Mouse (Mus musculus): Measurements from ENCODE around the gene Gm28051. TPM values are rescaled to one million over a fixed set of nuclear protein-coding genes. Genes with fewer than 3 reads are reported as not detected.

Gene Gm28051
- total RNA-seq (2023): 1 to 10 TPM in 1 of 2 experiments, not detected in 1; 3.6 TPM

GRCm38 (mm10) chr12:102757689-102758402 lies at the start of gene Gm28051, which contains the start of the genes Gon7 and Ubr7:
TSS of gene Gm28051 (minus strand) at chr12:102757765.
TSS of gene Gon7 (minus strand) at chr12:102757803.
TSS of gene Ubr7 (plus strand) at chr12:102757967.

DNA sequence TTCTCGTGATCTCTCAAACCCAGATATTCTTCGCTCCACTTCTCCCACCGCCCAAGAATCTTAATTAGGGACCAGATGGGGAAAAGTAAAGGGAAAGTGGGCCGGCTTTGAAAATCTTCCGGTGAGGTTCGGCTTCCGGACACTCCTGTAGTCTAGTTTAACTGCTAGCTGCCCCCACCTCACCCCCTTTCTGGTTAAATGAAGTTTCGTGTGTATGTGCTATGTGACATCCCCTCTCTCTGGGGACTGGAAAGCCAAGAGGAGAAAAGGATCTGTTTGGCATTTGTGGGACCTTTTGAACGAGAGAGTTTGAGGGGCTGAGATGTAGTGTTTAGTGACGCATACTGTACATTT lies 815 bp upstream of the Gm28051 start, which contains the start of gene Gm20604:
Gm20604 (minus strand) TSS at position 270 of the 354 bp plus-strand sequence.

DNA sequence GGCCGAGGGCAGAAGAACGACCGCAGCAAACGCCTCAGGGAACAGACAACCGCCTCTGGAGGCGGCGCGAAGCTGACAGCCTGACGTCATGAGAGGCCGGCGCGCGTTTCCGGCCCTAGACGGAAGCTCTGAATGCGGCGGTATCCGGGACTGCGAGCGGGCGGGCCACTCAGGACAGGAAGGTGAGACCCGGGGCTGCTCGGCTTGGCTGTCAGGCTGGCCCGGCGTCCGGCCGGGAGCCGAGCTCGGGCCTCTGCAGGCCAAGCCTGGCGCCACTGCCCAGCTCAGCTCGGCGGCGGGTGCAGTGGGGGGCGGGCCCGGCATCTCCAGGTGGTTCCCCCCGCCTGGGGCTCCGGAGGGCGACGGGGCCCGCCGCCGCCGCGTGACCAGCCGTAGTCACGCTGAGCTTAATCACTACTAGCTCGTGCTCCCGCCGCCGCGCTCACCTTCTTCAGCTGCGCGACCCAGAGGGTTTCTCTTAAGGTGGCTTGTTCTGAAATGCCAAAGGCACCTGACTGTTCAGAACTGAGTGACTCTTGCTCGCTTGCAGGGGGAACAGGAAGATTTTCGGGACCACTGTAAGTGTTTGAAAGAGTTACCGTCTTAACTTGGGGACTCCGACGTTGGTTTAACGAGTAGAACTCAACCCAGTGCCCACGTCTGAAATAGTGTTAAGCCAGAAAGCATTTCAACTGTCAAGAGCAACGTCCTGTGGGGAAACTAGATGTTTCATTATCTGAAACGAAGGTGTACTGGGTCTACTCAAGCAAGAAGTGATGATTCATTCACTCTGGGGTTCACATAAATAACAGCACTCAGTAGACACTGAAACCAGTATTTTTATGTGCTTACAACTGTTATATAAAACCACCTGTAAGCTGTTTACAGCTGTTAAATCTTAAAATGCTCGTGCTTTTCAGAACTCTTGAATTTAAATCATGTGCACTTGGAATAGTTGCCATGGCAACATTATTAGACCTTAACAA lies 13.7 kb downstream of the Gm28051 start, which contains the start of the genes Moap1 and Tmem251:
Moap1 (minus strand) TSS at position 73 of the 986 bp plus-strand sequence.
Tmem251 (plus strand) TSS at position 174 of the 986 bp plus-strand sequence.

GRCm38 (mm10) chr12:102704457-102705198 lies 52.9 kb downstream of the Gm28051 start, which contains the start of gene Itpk1:
TSS of gene Itpk1 (minus strand) at chr12:102704930.

Other genes starting within 250 kb of the Gm28051 start
- not detected for gene Chga, start 202.8 kb downstream of the Gm28051 start, total RNA-seq (2023)
- gene Itpk1, start 52.8 kb downstream of the Gm28051 start, total RNA-seq (2023): 10 to 100 TPM; 73.8 to 80.6 TPM
- gene Moap1, start 14.1 kb downstream of the Gm28051 start, total RNA-seq (2023): 1 to 10 TPM; 5.8 to 6.1 TPM
- gene Tmem251, start 14.0 kb downstream of the Gm28051 start, total RNA-seq (2023): 10 to 100 TPM; 10.5 to 10.9 TPM
- 10 to 100 TPM; 20.8 to 23.1 TPM for gene Gon7, start within 50 bp of the Gm28051 start, total RNA-seq (2023)
- gene Ubr7, start 202 bp upstream of the Gm28051 start, total RNA-seq (2023): 10 to 100 TPM; 21.2 to 21.8 TPM
- 1 to 10 TPM; 3.9 to 4.7 TPM for gene Gm20604, start 907 bp upstream of the Gm28051 start, total RNA-seq (2023)
- gene Btbd7, start 120.7 kb upstream of the Gm28051 start, total RNA-seq (2023): 10 to 100 TPM; 55.0 to 64.7 TPM
- gene Cox8c, start 141.6 kb upstream of the Gm28051 start, total RNA-seq (2023): not detected
- not detected for gene Unc79, start 191.1 kb upstream of the Gm28051 start, total RNA-seq (2023)

All from T-cell, adult 66 days (primary cell).